Mouse (Mus musculus) limb, embryonic 10.5 days (tissue): ENCODE data around the gene Agap3. TPM values are rescaled to one million over a fixed set of nuclear protein-coding genes. Genes with fewer than 3 reads are reported as not detected.

ENCODE experiments used
- DNase-seq: peaks from one replicate; pipeline ENCODE4 v3.0.0-alpha.2; 2017; ENCODE audit warnings: low spot score
- H3K27ac ChIP-seq: fragments of 300-500 bp; sonication (generic); 2 replicates; pipeline ENCODE4 v1.5.1; 2016; ENCODE audit warnings: mild to moderate bottlenecking
- H3K27me3 ChIP-seq: fragments of 300-500 bp; sonication (generic); 2 replicates; pipeline ENCODE4 v1.6.1; 2016; ENCODE audit warnings: low read depth, mild to moderate bottlenecking; ENCODE audit not compliant: poor library complexity, severe bottlenecking
- H3K36me3 ChIP-seq: fragments of 300-500 bp; sonication (generic); 2 replicates; pipeline ENCODE4 v1.6.1; 2016; ENCODE audit warnings: mild to moderate bottlenecking, moderate library complexity
- H3K4me1 ChIP-seq: fragments of 300-500 bp; sonication (generic); 2 replicates; pipeline ENCODE4 v1.6.1; 2016
- H3K4me3 ChIP-seq: fragments of 300-500 bp; sonication (generic); 2 replicates; pipeline ENCODE4 v1.5.1; 2016; ENCODE audit warnings: mild to moderate bottlenecking, moderate library complexity
- H3K9me3 ChIP-seq: fragments of 300-500 bp; sonication (generic); replicated peaks from 2 replicates; pipeline ENCODE4 v1.6.1; 2016; ENCODE audit warnings: mild to moderate bottlenecking
- whole genome bisulfite sequencing: fragments of 180-500 bp; shearing (Covaris S2); methylation state at CpG from one replicate; pipeline ENCODE4 v1.1.7; 2016; 5-methylcytosine and 5-hydroxymethylcytosine counted together
- polyA plus RNA-seq: library from polyadenylated mRNA; unstranded; fragments of >200 nt; fragmentation: Nextera tagmentation; extraction: Ambion mirVana; gene quantifications from 2 replicates; pipeline ENCODE4 v1.2.1, GENCODE M21; 2016

Gene Agap3
- polyA plus RNA-seq, 1 experiment from 2014 or later = 39.8 TPM

DNA sequence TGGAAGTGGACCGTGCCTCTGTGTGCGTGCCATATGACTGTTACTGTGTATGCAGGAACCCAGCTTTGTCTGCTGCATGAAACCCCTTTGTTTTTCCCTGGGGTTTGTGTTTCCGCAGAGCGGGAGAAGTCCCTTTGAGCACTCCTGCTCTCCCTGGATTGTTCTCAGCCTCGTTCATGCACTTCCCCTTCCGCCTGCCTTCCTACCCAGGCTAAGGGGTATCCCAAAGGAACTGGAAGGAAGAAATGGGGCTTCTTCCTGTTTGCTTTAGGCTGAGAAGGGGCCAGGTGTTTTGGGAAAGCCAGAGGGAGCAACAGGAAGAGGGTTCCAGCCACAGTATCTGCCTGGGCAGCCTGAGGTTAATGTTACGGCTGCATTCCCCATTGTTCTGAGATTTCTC is 3.6 kb downstream of the Agap3 start:
- Histone ChIP-seq H3K4me3 (peak overlapping the region; percentile 7; the same call in 1 of the 2 replicates), H3K27me3 (no peaks in the 10 kb centered on the region), H3K27ac (0 out of 2 replicates have a peak overlapping the region, but pooled peaks have one; percentile 21), H3K36me3 (peaks cover 60% of the 10 kb centered on the region), H3K4me1 (peaks cover 49% of the 10 kb centered on the region), H3K9me3 (no peaks in the 10 kb centered on the region)
- no peak for DNase-seq
- 79% methylated on average over 7 of the region's 7 CpGs for WGBS

DNA sequence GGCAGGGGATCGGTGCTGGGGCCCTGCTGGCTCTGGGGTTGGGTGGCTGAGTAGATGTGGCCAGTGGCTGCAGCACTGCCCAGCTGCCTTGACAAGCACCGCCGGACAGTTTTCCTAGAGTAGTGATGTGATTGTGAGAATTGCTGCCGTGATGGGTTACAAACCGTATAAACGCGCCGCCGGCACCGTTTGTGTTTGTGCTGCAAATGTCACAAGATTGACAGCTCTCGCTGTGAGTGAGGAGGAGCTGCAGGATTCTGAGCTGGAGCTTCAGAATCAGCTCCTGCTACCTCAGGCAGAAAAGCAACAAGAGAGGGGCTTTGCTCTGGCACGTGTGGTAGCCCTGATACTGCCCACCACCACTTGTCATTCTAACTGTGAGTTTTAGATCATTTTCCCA is 14.8 kb downstream of the Agap3 start:
- DNase-seq = no peak
- H3K36me3 ChIP-seq = peaks cover 15% of the 10 kb centered on the region
- no peak overlapping the region for H3K4me3 ChIP-seq
- H3K9me3 ChIP-seq = no peaks in the 10 kb centered on the region
- no peak overlapping the region for H3K27ac ChIP-seq
- H3K4me1 ChIP-seq = peaks cover 32% of the 10 kb centered on the region
- H3K27me3 ChIP-seq = no peaks in the 10 kb centered on the region
- WGBS = 75% methylated on average over 12 of the region's 12 CpGs

DNA sequence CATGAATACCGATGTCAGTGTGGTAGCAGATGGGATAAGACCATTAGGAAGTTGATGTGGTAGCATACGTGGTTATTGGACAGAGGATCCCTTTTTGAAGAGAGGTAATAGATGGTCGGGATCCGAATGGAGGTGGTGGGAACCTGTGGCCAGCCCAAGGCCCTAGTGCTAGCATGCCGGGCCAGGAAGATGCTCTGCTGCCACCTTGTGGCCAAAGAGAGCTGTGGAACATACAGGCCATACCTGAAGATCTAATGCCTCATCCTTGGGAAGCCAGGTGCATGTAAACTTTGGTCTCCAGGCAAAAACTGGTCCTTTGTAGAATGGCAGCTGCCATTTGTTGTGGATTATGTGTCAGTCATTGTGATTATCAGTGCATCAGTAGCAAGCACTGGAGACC is 18.6 kb downstream of the Agap3 start:
- Histone ChIP-seq H3K4me1 (peaks cover 63% of the 10 kb centered on the region), H3K27me3 (peaks cover 30% of the 10 kb centered on the region), H3K9me3 (no peaks in the 10 kb centered on the region), H3K36me3 (peaks cover 7% of the 10 kb centered on the region), H3K27ac (no peak overlapping the region), H3K4me3 (no peak overlapping the region)
- DNase-seq = peak; percentile 84
- 13% methylated on average over 5 of the region's 5 CpGs for WGBS

DNA sequence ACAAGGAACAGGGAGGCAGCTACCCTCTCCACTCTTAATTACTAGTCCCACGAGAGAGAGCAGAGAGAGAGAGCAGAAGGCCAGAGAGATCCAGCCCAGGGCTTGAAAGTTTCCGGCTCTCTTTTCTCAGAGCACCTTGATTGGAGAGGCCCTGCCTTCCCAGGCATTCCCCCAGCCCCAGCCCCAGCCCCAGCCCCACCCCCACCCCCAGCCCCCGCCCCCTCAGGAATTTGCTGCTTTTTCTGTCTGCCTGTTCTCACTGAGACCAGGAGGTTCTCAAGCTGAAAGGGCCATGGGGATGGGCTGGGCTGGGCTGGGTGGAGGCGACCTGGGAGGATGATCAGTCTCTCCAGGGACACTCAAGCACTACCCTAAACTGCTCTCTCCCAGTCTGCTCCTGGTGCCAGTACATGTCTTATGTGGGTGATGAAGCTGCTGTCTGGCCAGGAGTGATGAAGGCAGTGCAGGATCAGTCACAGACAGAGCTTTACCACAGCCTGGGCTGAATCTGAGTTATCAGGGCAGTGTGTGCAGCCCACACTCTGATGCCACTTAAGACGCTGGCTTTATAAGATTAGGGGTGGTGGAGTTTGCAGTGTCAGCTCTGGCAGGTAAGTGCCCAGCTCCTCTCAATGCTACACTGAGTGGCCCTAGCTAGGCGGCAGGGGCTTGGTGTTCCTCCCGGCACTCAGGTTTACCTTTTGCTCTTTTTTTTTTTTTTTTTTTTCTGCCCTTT is 21.1 kb downstream of the Agap3 start:
- H3K4me3 ChIP-seq = 0 out of 2 replicates have a peak overlapping the region, but pooled peaks have one; percentile 18
- 11% methylated on average over 7 of the region's 7 CpGs for WGBS
- no peaks in the 10 kb centered on the region for H3K9me3 ChIP-seq
- peaks cover 33% of the 10 kb centered on the region for H3K27me3 ChIP-seq
- peaks cover 62% of the 10 kb centered on the region for H3K4me1 ChIP-seq
- H3K36me3 ChIP-seq = peaks cover 27% of the 10 kb centered on the region
- H3K27ac ChIP-seq = no peak overlapping the region
- DNase-seq = peak; percentile 50

DNA sequence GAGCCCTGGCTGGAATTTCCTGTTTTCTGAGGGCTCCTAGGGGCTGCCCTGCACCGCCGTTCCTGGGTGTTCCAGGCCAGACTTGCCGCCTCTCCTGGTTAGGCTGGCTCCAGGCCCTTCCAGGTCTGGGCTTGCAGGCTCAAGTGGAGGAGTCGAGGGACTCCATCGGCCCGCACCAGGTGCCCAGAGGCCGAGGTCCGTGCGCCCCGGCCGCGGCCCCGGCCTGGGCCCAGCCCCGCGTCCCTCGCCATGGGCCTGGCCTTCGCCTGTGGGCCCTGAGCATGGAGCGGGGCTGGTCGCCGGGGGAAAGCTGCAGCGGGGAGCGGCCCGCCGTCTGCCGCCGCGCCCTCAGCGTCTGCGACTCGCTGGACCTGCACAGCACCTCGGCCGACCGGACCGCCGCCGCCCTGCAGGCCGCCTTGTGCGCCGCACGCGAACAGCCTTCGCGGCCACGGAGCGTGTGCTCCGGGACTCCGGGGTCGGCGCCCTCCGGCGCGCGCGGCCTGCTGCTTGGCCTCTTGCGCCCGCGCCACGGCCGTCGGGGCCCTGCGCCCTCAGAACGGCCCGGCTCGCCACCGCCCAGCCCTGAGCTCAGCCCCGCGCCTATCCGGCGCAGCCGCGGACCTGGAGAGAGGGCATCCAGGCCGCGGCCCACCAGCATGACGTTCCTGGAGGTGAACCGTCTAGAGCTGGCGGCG is 22.2 kb downstream of the Agap3 start:
- DNase-seq = peak; percentile 70
- H3K27ac ChIP-seq = peak overlapping the region; percentile 59
- peaks cover 38% of the 10 kb centered on the region for H3K36me3 ChIP-seq
- peaks cover 33% of the 10 kb centered on the region for H3K27me3 ChIP-seq
- 2% methylated on average over 77 of the region's 77 CpGs for WGBS
- peak overlapping the region; percentile 55 for H3K4me3 ChIP-seq
- H3K4me1 ChIP-seq = peaks cover 57% of the 10 kb centered on the region
- no peaks in the 10 kb centered on the region for H3K9me3 ChIP-seq

DNA sequence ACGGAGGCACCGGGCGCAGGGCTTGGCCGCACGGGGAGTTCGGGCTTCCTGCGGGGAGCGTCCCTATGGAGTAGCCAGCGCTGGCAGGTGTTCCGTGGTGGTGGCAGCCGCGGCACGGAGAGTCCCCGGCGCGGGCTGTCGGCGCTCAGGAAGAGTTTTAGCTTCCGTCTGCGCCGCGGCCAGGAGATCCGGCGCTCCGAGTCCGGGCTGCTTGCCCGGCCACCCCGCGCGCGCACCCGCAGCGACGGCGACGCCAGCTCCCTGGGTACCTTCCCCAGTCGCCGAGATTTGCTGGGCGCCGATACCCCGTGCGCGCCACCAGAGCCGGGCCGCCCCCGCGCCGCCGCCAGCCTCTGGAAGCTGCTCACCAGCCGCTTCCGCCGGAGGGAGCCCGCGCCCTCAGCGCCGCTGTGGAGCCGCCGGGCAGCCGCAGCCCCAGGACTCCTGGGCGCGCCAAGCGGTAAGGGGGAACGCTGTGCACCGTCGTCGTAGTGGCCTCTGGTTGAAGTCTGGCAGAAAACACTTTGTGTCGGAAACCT is 22.8 kb downstream of the Agap3 start:
- Histone ChIP-seq H3K36me3 (peaks cover 44% of the 10 kb centered on the region), H3K27ac (peak overlapping the region; percentile 59), H3K4me3 (peak overlapping the region; percentile 55), H3K27me3 (peaks cover 33% of the 10 kb centered on the region), H3K4me1 (peaks cover 51% of the 10 kb centered on the region), H3K9me3 (no peaks in the 10 kb centered on the region)
- 2% methylated on average over 67 of the region's 67 CpGs for WGBS
- DNase-seq = peak; percentile 72

DNA sequence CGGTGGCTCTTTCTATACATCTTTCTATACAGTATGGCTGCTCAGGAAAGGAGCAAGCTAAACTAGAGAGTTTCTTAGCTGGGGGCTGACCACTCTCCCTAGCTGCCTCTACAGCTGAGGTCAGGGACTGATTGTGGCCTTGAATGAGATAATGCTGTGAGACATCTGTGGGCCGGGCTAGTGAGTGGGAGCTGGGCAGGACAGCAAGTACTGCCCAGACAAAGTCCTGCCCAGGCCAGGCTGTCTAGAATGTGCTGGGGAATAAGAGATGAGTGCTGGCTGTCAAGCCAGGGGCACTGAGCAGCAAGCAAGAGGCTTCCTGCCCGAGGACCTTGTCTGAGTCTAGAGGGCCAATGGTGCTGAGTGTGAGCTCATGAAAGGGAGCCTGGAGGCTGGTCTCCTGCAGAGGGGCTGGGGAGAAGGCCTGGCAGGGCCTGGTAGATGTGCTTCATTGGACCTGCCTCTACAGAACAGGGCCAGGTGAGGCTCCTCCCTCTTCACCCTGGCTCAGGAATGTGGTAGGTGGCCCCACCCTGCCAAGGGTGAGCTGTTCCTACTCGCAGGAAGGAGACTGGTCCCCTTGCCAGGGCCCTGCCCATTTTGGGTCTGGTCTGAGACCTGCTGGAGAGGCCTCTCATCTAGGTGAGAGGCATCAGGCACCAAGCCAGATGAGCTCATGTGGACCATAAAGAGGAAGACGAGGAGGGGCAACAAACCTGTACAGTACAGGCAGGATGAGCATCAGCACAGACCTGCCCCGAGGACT is 23.7 kb downstream of the Agap3 start:
- no peak for DNase-seq
- peaks cover 53% of the 10 kb centered on the region for H3K36me3 ChIP-seq
- no peaks in the 10 kb centered on the region for H3K9me3 ChIP-seq
- WGBS = 74% methylated on average over 6 of the region's 6 CpGs
- H3K27me3 ChIP-seq = peaks cover 33% of the 10 kb centered on the region
- H3K4me1 ChIP-seq = peaks cover 45% of the 10 kb centered on the region
- H3K27ac ChIP-seq = no peak overlapping the region
- peak overlapping the region; percentile 55 for H3K4me3 ChIP-seq

DNA sequence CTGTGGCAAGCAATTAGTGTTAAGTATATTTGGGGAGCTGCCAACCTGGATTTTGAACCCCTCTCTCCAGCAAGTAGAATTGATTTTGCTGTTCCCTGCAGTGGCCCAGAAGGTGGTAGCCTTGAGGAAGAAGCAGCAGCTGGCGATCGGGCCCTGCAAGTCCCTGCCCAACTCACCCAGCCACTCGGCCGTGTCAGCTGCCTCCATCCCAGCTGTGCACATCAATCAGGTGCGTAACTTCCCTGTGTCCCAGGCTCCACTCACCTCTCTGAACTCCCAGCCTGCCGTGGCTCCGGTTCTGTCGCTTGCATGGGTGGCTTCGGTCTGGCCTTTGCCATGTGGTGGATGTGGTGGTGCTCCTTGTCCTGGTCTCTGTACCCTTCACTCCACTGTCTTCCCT is 25.9 kb downstream of the Agap3 start:
- H3K27me3 ChIP-seq = peaks cover 30% of the 10 kb centered on the region
- no peak overlapping the region for H3K27ac ChIP-seq
- H3K36me3 ChIP-seq = peaks cover 76% of the 10 kb centered on the region
- H3K9me3 ChIP-seq = no peaks in the 10 kb centered on the region
- no peak for DNase-seq
- H3K4me3 ChIP-seq = no peak overlapping the region
- H3K4me1 ChIP-seq = peaks cover 55% of the 10 kb centered on the region
- WGBS = 92% methylated on average over 9 of the region's 9 CpGs

DNA sequence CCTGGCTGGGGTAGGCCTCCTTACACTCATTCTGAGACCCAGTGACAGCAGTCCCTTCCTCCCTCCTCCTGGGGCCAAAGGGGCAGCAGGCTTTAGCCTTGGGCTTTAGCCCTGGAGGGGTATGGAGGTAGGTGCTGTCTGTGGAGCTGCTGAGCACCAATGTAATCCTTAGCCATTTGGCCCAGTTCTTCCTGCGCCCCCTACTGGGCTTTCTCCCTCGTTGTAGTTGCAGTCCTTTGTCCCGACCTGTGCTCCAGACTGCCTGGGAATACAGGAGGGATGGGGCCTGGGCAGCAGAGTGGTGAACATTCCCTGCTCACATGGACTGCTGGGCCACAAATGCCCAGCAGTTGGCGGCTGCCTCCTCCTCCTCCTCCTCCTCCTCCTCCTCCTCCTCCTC is 29.7 kb downstream of the Agap3 start:
- H3K4me3 ChIP-seq = no peak overlapping the region
- H3K36me3 ChIP-seq = peaks cover 90% of the 10 kb centered on the region
- peaks cover 20% of the 10 kb centered on the region for H3K27me3 ChIP-seq
- H3K9me3 ChIP-seq = no peaks in the 10 kb centered on the region
- H3K27ac ChIP-seq = peak overlapping the region; percentile 67
- H3K4me1 ChIP-seq = peaks cover 60% of the 10 kb centered on the region
- 17% methylated on average over 4 of the region's 4 CpGs for WGBS
- DNase-seq = peak; percentile 83

DNA sequence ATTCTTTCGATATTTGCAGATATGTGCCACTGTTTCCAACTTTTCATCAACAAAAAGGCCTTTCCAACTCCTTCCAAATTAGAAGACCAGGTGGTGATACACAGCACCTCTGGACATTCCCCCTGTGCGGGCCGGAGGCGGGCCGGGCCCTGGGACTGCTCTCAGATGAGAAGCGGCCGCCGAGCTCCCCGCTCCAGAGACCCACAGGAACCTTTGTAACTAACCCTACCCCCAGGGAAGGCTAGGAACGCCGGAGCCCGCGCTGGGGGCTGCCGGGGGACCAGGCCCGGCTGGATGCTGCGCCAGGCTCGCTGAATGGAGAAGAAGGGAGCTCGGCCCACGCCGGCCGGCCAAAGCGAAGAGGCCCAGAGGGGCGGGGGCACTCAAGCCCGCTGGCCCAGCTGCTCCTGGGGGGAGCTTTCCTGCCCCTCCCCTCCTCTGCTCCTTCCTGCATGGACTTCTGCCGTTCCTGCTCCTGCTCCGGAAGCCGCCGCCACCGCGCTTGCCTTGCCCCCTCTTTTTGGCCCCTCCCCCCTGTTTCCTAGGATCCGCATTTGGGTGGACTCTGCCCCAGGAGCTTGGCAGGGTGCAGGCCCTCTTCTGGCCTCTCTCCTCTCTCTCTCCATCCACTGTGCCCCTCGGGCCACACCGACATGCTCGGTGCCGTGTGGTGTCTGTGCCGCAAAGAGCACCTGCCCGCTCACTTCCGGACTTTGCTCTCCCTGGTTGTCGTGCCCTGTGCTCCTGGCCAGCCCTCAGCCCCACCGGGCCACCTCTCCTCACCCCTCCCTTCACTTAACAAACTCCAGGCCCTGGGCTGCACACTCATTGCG is 30.5 kb downstream of the Agap3 start:
- 49% methylated on average over 41 of the region's 41 CpGs for WGBS
- H3K27me3 ChIP-seq = peaks cover 20% of the 10 kb centered on the region
- H3K4me1 ChIP-seq = peaks cover 63% of the 10 kb centered on the region
- peak; percentile 49 for DNase-seq
- peak overlapping the region; percentile 67 for H3K27ac ChIP-seq
- peak overlapping the region; percentile 3; the same call in 1 of the 2 replicates for H3K4me3 ChIP-seq
- peaks cover 90% of the 10 kb centered on the region for H3K36me3 ChIP-seq
- no peaks in the 10 kb centered on the region for H3K9me3 ChIP-seq

DNA sequence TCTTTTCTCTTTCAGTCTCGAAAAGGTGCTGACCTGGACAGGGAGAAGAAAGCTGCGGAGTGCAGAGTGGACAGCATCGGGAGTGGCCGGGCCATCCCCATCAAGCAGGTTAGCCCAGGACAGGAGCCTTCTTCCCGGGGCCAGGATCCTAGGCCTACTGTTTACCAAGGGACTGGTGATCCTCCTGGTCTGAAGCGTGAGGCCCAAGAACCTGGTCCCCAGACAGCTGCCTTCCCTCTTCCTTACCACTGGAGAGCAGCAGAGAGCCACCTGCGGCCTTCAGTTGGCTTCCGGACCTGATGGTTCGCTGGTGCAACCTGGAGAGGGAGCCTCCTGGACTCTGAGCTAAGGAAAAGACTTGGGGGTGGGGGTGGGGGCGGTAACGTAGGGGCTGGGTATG is 31.3 kb downstream of the Agap3 start:
- Histone ChIP-seq H3K36me3 (peaks cover 90% of the 10 kb centered on the region), H3K4me1 (peaks cover 68% of the 10 kb centered on the region), H3K27me3 (peaks cover 20% of the 10 kb centered on the region), H3K9me3 (no peaks in the 10 kb centered on the region), H3K27ac (no peak overlapping the region), H3K4me3 (no peak overlapping the region)
- 24% methylated on average over 11 of the region's 11 CpGs for WGBS
- DNase-seq = peak; percentile 76

DNA sequence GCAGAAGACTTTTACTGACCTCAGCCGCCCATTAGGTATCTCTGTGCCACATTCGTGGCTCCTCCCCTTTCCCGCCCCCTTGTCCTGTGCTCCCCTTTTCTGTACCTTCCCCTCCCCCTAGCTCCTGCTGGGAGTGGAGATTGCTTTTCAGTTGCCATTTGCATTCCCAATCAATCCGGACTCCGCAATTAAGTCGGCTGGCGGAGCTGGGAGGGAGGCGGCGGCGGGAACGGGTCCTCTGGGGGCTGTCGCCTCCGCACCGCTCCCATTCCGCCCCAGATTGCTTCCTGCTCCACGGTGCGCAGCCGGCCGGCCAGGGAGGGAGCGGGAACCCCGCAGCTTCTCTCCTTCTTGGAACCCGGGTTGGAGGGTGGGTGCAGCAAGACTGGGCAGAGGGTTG is 33.0 kb downstream of the Agap3 start:
- WGBS = 7% methylated on average over 22 of the region's 22 CpGs
- H3K4me3 ChIP-seq = peak overlapping the region; percentile 34
- H3K4me1 ChIP-seq = peaks cover 75% of the 10 kb centered on the region
- no peak for DNase-seq
- peak overlapping the region; percentile 65 for H3K27ac ChIP-seq
- H3K36me3 ChIP-seq = peaks cover 90% of the 10 kb centered on the region
- H3K9me3 ChIP-seq = no peaks in the 10 kb centered on the region
- H3K27me3 ChIP-seq = peaks cover 20% of the 10 kb centered on the region
